Mouse (Mus musculus): ENCODE results near the gene Spib.

The Spib gene

GRCm38 (mm10) chr7:44550409-44550678 lies 18.5 kb upstream of the Spib start:
- in situ Hi-C loops (cut with MboI; ENCODE audit: unreplicated experiment in 2 of 2) = loop anchor here (5.0 kb wide), 2 partner anchors 33 to 38 kb away; no protein-coding TSS in a partner anchor

GRCm38 (mm10) chr7:44549621-44550408 lies 17.9 kb upstream of the Spib start:
- in situ Hi-C loops (cut with MboI; ENCODE audit: unreplicated experiment in 2 of 2) = loop anchor here (5.0 to 25.0 kb wide), 6 partner anchors 33 to 1362 kb away; partner anchors contain the start of genes Dbp (in 2 of the 2), Fam83e (in 2 of the 2), Rpl18 (in 2 of the 2) and Sphk2 (in 2 of the 2)

- in situ Hi-C loops (cut with MboI; ENCODE audit: unreplicated experiment in 2 of 2) = loop anchor here (25.0 kb wide), 4 partner anchors 314 to 1364 kb away; partner anchors contain the start of genes Dbp (in 2 of the 2), Fam83e (in 2 of the 2), Rpl18 (in 2 of the 2) and Sphk2 (in 2 of the 2)
Measured at GRCm38 (mm10) chr7:44548497-44549087, 16.7 kb upstream of the Spib start, which contains the start of gene Pold1. Gene Pold1 (minus strand): TSS chr7:44548849.

- in situ Hi-C loops (cut with MboI; ENCODE audit: unreplicated experiment in 2 of 2) = loop anchor here (25.0 kb wide), 4 partner anchors 315 to 1365 kb away; partner anchors contain the start of genes Dbp (in 2 of the 2), Fam83e (in 2 of the 2), Rpl18 (in 2 of the 2) and Sphk2 (in 2 of the 2)
Measured at GRCm38 (mm10) chr7:44547725-44548124, 15.9 kb upstream of the Spib start.

GRCm38 (mm10) chr7:44547041-44547440 lies 15.2 kb upstream of the Spib start:
- in situ Hi-C loops (cut with MboI; ENCODE audit: unreplicated experiment in 2 of 2) = loop anchor here (25.0 kb wide), 4 partner anchors 315 to 1365 kb away; partner anchors contain the start of genes Dbp (in 2 of the 2), Fam83e (in 2 of the 2), Rpl18 (in 2 of the 2) and Sphk2 (in 2 of the 2)

GRCm38 (mm10) chr7:44546274-44546673 lies 14.4 kb upstream of the Spib start:
- in situ Hi-C loops (cut with MboI; ENCODE audit: unreplicated experiment in 2 of 2) = loop anchor here (25.0 kb wide), 4 partner anchors 316 to 1366 kb away; partner anchors contain the start of genes Dbp (in 2 of the 2), Fam83e (in 2 of the 2), Rpl18 (in 2 of the 2) and Sphk2 (in 2 of the 2)

GRCm38 (mm10) chr7:44543071-44543470 lies 11.2 kb upstream of the Spib start:
- in situ Hi-C loops (cut with MboI; ENCODE audit: unreplicated experiment in 2 of 2) = loop anchor here (25.0 kb wide), 4 partner anchors 319 to 1369 kb away; partner anchors contain the start of genes Dbp (in 2 of the 2), Fam83e (in 2 of the 2), Rpl18 (in 2 of the 2) and Sphk2 (in 2 of the 2)

- in situ Hi-C loops (cut with MboI; ENCODE audit: unreplicated experiment in 2 of 2) = loop anchor here (25.0 kb wide), 4 partner anchors 320 to 1370 kb away; partner anchors contain the start of genes Dbp (in 2 of the 2), Fam83e (in 2 of the 2), Rpl18 (in 2 of the 2) and Sphk2 (in 2 of the 2)
Measured at GRCm38 (mm10) chr7:44542555-44542954, 10.7 kb upstream of the Spib start.

- in situ Hi-C loops (cut with MboI; ENCODE audit: unreplicated experiment in 2 of 2) = loop anchor here (25.0 kb wide), 4 partner anchors 323 to 1373 kb away; partner anchors contain the start of genes Dbp (in 2 of the 2), Fam83e (in 2 of the 2), Rpl18 (in 2 of the 2) and Sphk2 (in 2 of the 2)
Measured at GRCm38 (mm10) chr7:44538756-44539624, 7.1 kb upstream of the Spib start.

- in situ Hi-C loops (cut with MboI; ENCODE audit: unreplicated experiment in 2 of 2) = loop anchor here (25.0 kb wide), 4 partner anchors 325 to 1375 kb away; partner anchors contain the start of genes Dbp (in 2 of the 2), Fam83e (in 2 of the 2), Rpl18 (in 2 of the 2) and Sphk2 (in 2 of the 2)
Measured at GRCm38 (mm10) chr7:44537496-44537895, 5.6 kb upstream of the Spib start.

- in situ Hi-C loops (cut with MboI; ENCODE audit: unreplicated experiment in 2 of 2) = loop anchor here (25.0 kb wide), 4 partner anchors 325 to 1375 kb away; partner anchors contain the start of genes Dbp (in 2 of the 2), Fam83e (in 2 of the 2), Rpl18 (in 2 of the 2) and Sphk2 (in 2 of the 2)
Measured at GRCm38 (mm10) chr7:44537009-44537408, 5.1 kb upstream of the Spib start.

- in situ Hi-C loops (cut with MboI; ENCODE audit: unreplicated experiment in 2 of 2) = loop anchor here (25.0 kb wide), 4 partner anchors 326 to 1376 kb away; partner anchors contain the start of genes Dbp (in 2 of the 2), Fam83e (in 2 of the 2), Rpl18 (in 2 of the 2) and Sphk2 (in 2 of the 2)
Measured at GRCm38 (mm10) chr7:44536590-44536968, 4.7 kb upstream of the Spib start.

GRCm38 (mm10) chr7:44535657-44536589 lies 4.1 kb upstream of the Spib start:
- in situ Hi-C loops (cut with MboI; ENCODE audit: unreplicated experiment in 2 of 2) = loop anchor here (25.0 kb wide), 4 partner anchors 326 to 1376 kb away; partner anchors contain the start of genes Dbp (in 2 of the 2), Fam83e (in 2 of the 2), Rpl18 (in 2 of the 2) and Sphk2 (in 2 of the 2)

GRCm38 (mm10) chr7:44534656-44535441 lies 3.0 kb upstream of the Spib start:
- in situ Hi-C loops (cut with MboI; ENCODE audit: unreplicated experiment in 2 of 2) = loop anchor here (25.0 kb wide), 4 partner anchors 327 to 1377 kb away; partner anchors contain the start of genes Dbp (in 2 of the 2), Fam83e (in 2 of the 2), Rpl18 (in 2 of the 2) and Sphk2 (in 2 of the 2)

GRCm38 (mm10) chr7:44534242-44534641 lies 2.4 kb upstream of the Spib start:
- in situ Hi-C loops (cut with MboI; ENCODE audit: unreplicated experiment in 2 of 2) = loop anchor here (25.0 kb wide), 4 partner anchors 328 to 1378 kb away; partner anchors contain the start of genes Dbp (in 2 of the 2), Fam83e (in 2 of the 2), Rpl18 (in 2 of the 2) and Sphk2 (in 2 of the 2)

GRCm38 (mm10) chr7:44533746-44534045 lies 1.8 kb upstream of the Spib start:
- in situ Hi-C loops (cut with MboI; ENCODE audit: unreplicated experiment in 2 of 2) = loop anchor here (25.0 kb wide), 4 partner anchors 329 to 1379 kb away; partner anchors contain the start of genes Dbp (in 2 of the 2), Fam83e (in 2 of the 2), Rpl18 (in 2 of the 2) and Sphk2 (in 2 of the 2)
